Mouse (Mus musculus): ENCODE results near the gene Zfhx3. TPM values are rescaled to one million over a fixed set of nuclear protein-coding genes. Genes with fewer than 3 reads are reported as not detected.

The Zfhx3 gene
- polyA plus RNA-seq, 1 experiment = 17.1 TPM

DNA sequence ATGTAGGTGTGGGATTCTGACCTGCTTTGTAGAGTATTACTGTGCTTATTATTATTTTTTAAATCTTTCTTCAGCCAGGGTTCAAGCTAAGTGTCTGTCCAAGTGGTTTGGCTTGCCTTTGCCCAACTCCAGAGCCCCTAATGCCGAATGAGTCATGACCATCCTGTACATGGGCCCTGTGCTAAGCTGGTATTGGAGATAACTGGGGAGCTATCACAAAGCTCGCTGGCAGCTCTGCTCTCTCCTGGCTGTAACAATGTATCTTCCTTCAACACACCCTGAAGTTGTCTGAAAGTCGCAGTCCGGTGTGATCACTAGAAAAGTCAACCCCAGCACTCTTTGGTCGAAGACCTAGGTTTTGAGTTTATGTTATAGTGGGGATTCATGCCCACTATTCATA is 1049.0 kb downstream of the Zfhx3 start:
- Histone ChIP-seq H3K4me1 (ENCODE audit: control insufficient read depth, insufficient read depth, low read length) (no peaks in the 10 kb centered on the region), H3K4me3 (ENCODE audit: insufficient read depth, low read length) (no peak overlapping the region), H3K27ac (ENCODE audit: insufficient read depth, low read depth, low read length) (no peak overlapping the region)
- TF ChIP-seq POLR2A (IDR thresholded peaks at IDR 0.05; ENCODE audit: borderline replicate concordance, low read depth, low read length) (no peak), CTCF (IDR thresholded peaks at IDR 0.05; ENCODE audit: low read depth, low read length) (no peak)

DNA sequence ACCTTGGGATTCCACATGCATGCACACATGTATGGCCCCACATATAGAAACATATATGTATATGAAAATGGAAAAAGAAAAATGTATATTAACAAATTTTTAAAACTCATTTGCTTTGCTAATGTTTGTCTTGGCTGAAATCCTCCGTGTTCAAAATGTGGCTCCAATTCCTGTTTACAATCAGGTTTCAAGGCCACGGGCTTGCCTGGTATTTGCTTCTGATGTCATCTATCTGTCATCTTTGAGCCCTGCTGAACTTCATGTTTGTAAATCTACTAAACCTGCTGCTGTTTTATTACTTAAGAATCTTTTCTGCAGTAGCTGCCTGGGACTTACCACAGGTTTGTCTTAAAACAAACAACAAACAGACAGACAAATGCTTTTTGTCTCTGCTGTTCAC is 1051.3 kb downstream of the Zfhx3 start:
- no peaks in the 10 kb centered on the region for H3K4me1 ChIP-seq (ENCODE audit: control insufficient read depth, insufficient read depth, low read length)
- TF ChIP-seq POLR2A (IDR thresholded peaks at IDR 0.05; ENCODE audit: borderline replicate concordance, low read depth, low read length) (no peak), CTCF (IDR thresholded peaks at IDR 0.05; ENCODE audit: low read depth, low read length) (no peak)
- H3K4me3 ChIP-seq (ENCODE audit: insufficient read depth, low read length) = no peak overlapping the region
- no peak overlapping the region for H3K27ac ChIP-seq (ENCODE audit: insufficient read depth, low read depth, low read length)

DNA sequence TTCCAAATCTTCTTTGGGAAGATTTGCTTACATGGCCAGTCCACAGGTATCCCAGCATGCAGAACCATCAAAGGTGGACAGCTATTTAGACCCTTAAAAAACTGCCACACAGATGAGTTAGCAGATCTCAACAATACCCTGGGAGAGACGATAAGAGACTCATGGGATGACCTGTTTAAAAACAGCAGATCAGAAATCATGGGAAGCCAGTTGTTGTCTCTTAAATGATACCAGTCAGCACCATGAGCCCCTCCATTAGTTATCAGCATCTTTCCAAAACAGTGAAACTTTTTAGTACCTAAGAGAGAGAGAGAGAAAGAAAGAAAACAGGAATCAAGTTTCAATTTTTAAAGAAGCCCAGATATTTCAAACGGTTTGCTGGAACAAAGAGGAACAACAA is 1051.7 kb downstream of the Zfhx3 start:
- H3K4me3 ChIP-seq (ENCODE audit: insufficient read depth, low read length) = no peak overlapping the region
- TF ChIP-seq POLR2A (IDR thresholded peaks at IDR 0.05; ENCODE audit: borderline replicate concordance, low read depth, low read length) (no peak), CTCF (IDR thresholded peaks at IDR 0.05; ENCODE audit: low read depth, low read length) (no peak)
- H3K27ac ChIP-seq (ENCODE audit: insufficient read depth, low read depth, low read length) = no peak overlapping the region
- H3K4me1 ChIP-seq (ENCODE audit: control insufficient read depth, insufficient read depth, low read length) = no peaks in the 10 kb centered on the region

GRCm38 (mm10) chr8:108994880-108995279 is 1052.4 kb downstream of the Zfhx3 start:
- H3K4me1 ChIP-seq (ENCODE audit: control insufficient read depth, insufficient read depth, low read length) = no peaks in the 10 kb centered on the region
- TF ChIP-seq CTCF (IDR thresholded peaks at IDR 0.05; ENCODE audit: low read depth, low read length) (no peak), POLR2A (IDR thresholded peaks at IDR 0.05; ENCODE audit: borderline replicate concordance, low read depth, low read length) (no peak)
- H3K27ac ChIP-seq (ENCODE audit: insufficient read depth, low read depth, low read length) = no peak overlapping the region
- H3K4me3 ChIP-seq (ENCODE audit: insufficient read depth, low read length) = no peak overlapping the region

DNA sequence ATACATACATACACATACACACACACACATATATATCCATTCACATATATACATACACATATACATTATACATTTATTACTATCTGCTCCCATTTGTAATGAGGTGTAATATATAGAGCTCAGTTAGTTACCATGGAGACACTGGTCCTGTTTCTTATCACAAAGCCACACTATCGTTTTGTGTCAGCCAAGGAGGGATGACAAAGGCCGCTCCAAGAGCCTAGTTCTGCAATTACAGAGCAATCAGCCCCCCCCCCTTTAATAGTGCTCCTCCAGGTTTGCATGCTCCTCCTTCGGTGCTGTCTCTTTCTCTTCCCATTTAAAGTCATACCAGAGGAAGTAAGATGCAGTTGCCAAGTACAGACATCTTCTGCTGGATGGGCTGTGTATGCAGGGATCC is 1054.9 kb downstream of the Zfhx3 start:
- Histone ChIP-seq H3K4me3 (ENCODE audit: insufficient read depth, low read length) (no peak overlapping the region), H3K27ac (ENCODE audit: insufficient read depth, low read depth, low read length) (no peak overlapping the region), H3K4me1 (ENCODE audit: control insufficient read depth, insufficient read depth, low read length) (no peaks in the 10 kb centered on the region)
- TF ChIP-seq CTCF (IDR thresholded peaks at IDR 0.05; ENCODE audit: low read depth, low read length) (no peak), POLR2A (IDR thresholded peaks at IDR 0.05; ENCODE audit: borderline replicate concordance, low read depth, low read length) (no peak)

DNA sequence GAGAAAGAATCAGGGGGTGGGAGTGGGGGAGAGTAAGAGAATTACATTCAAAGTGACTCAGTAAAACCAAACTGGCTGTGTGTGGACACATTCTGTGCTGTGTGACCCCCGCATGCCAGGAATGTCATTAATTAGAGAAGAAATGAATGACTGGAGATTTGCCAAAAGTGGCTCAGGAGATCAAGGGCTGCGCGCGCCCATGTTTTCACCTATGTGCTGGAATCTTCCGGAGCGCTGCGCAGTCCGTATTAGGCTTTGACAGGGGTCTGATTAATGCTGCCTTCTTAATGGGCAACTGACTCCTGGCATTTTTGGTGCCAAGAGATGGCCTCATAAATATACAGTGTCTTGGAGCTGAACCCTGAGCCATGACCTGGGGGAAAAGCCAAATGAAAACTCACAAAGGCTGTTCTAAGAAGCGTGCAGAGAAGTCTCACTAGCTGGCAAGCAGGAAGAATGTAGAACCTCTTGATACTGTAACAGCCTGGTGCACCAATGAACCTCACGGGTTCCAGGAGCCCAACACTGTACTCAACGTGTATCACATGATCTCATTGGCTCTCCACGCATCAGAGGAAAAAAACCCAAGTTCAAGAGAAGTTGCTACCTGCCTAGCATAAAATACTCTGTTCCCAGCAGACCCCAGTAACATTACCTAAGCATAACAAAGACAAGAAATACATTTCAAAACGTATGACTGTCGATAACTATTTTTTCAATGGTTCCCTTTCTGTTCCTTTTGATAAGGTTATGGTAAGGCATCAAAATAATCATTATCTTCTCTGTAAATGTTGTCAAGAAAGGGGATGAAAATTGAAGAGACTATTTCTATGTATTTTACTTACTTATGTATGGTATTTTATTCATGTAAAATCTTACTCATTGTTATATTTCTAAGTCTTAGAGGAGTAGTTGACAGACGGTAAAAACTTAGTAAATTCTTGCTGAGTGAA is 1057.1 kb downstream of the Zfhx3 start:
- TF ChIP-seq POLR2A (IDR thresholded peaks at IDR 0.05; ENCODE audit: borderline replicate concordance, low read depth, low read length) (no peak), CTCF (IDR thresholded peaks at IDR 0.05; ENCODE audit: low read depth, low read length) (no peak)
- no peak overlapping the region for H3K4me3 ChIP-seq (ENCODE audit: insufficient read depth, low read length)
- H3K4me1 ChIP-seq (ENCODE audit: control insufficient read depth, insufficient read depth, low read length) = no peaks in the 10 kb centered on the region
- no peak overlapping the region for H3K27ac ChIP-seq (ENCODE audit: insufficient read depth, low read depth, low read length)

DNA sequence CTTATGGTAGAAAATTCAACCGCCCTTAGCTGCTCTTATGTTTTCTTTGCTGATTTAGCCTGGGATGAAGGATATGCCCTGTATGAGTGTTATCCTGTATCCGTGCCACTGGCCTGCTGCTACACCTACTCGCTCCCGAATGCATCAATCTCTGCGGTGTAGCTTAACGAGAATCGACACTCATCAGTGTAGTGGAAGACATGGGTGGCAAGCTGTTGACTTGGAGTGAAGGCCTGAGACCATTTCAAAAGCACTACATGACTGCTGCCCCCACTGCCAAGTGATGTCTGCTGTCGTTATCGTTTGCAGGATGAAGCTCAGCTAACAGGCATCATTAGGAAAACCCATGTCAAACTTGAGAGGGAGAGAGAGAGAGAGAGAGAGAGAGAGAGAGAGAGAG is 1058.6 kb downstream of the Zfhx3 start:
- TF ChIP-seq CTCF (IDR thresholded peaks at IDR 0.05; ENCODE audit: low read depth, low read length) = no peak
- TF ChIP-seq POLR2A (IDR thresholded peaks at IDR 0.05; ENCODE audit: borderline replicate concordance, low read depth, low read length) = no peak

DNA sequence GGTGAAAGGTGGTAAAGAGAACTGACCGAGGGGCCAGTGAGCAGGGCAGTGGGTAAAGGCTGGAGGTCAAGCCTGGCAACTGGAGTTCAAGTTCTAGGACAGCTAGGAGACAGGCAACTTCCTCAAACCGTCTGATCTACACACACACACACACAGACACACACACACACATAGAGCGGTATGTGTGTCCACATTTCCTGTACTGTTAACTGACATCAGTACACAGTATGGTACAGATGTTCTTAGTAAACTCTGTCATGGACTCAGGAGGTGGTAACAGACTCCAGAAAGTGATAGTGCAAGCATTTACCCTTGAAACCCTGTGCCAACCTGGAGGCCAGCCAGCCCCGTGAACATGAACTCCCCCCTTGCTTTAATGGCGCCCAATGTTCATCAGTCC is 1059.5 kb downstream of the Zfhx3 start:
- Histone ChIP-seq H3K4me1 (ENCODE audit: control insufficient read depth, insufficient read depth, low read length) (no peaks in the 10 kb centered on the region), H3K27ac (ENCODE audit: insufficient read depth, low read depth, low read length) (no peak overlapping the region), H3K4me3 (ENCODE audit: insufficient read depth, low read length) (no peak overlapping the region)
- TF ChIP-seq CTCF (IDR thresholded peaks at IDR 0.05; ENCODE audit: low read depth, low read length) (no peak), POLR2A (IDR thresholded peaks at IDR 0.05; ENCODE audit: borderline replicate concordance, low read depth, low read length) (no peak)

More for the DNA sequence above, 1058.6 kb downstream of the Zfhx3 start:
- H3K27ac ChIP-seq (ENCODE audit: insufficient read depth, low read depth, low read length) = no peak overlapping the region
- H3K4me3 ChIP-seq (ENCODE audit: insufficient read depth, low read length) = no peak overlapping the region
- H3K4me1 ChIP-seq (ENCODE audit: control insufficient read depth, insufficient read depth, low read length) = no peaks in the 10 kb centered on the region

DNA sequence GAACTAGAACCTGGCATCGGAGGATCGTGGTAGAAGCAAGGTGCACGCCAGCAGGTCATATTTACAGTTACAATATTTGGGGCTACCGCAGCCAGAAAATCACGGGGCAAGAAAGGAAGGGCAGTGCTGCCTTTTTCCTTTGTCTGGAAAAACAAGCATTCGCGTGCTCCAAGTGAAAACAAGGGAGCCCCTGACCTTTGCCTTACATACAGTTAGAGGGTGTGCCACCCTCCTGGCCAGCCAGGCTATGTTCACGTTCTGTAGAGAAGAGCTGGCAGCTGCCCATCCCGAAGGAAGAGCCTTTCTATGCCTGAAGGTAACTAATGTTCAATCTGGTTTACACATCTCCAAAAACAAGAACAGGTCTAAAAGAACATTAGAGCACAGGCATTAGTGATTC is 1064.5 kb downstream of the Zfhx3 start:
- Histone ChIP-seq H3K27ac (ENCODE audit: insufficient read depth, low read depth, low read length) (no peak overlapping the region), H3K4me1 (ENCODE audit: control insufficient read depth, insufficient read depth, low read length) (no peaks in the 10 kb centered on the region), H3K4me3 (ENCODE audit: insufficient read depth, low read length) (no peak overlapping the region)
- TF ChIP-seq CTCF (IDR thresholded peaks at IDR 0.05; ENCODE audit: low read depth, low read length) (no peak), POLR2A (IDR thresholded peaks at IDR 0.05; ENCODE audit: borderline replicate concordance, low read depth, low read length) (no peak)
